Mouse (Mus musculus): ENCODE measurements around the gene Calr4. TPM values are rescaled to one million over a fixed set of nuclear protein-coding genes. Genes with fewer than 3 reads are reported as not detected.
A peak's percentile ranks its signal among the peaks of the same experiment; 100 is the strongest.

The Calr4 gene
- polyA plus RNA-seq, 1 experiment from 2014 or later, result 0.15 TPM

DNA sequence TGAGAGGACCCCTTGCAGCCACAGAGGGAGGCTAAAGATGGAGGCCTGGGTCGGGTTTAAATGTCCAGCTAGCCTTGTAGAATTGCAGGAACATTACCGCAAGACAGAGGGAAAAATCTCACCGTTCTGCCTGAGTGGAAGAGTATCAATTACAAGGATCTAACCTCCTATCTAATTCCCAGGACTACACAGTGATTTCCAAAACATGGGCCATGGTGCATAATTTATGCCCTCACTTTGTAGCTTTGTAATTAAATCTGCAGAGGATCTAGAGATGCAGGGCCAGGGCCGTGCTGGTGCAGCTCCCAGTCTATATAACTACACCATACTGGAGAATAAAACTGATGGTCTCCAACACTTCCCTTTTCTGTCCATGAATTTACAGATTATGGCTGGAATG is 23.4 kb upstream of the Calr4 start:
- peak overlapping the region; percentile 33; the same call in 1 of the 2 replicates for H3K27ac ChIP-seq

DNA sequence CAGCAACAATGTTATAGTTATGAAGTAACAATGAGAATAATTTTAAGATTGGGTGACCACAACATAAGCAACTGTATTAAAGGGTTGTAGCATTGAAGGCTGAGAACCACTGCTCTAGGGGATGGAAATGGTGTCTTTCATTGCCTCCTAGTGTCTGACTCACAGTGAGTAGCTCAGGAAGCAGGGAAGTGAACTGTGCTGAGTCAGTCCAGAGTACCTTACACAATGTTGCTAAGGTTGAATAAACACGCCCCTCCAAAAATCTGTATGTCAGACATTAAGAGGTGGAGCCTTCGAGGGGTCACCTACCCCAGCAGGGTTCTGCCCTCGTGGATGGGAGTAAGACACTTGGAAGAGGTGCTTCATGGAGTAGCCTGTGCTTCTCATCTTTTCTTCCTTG is 20.3 kb upstream of the Calr4 start:
- Histone ChIP-seq H3K27me3 (no peaks in the 10 kb centered on the region), H3K4me3 (no peak overlapping the region), H3K36me3 (no peaks in the 10 kb centered on the region), H3K9ac (no peak overlapping the region), H3K27ac (no peak overlapping the region), H3K4me2 (no peak overlapping the region), H3K4me1 (peaks cover 6% of the 10 kb centered on the region; the same call in 1 of the 2 replicates), H3K9me3 (no peaks in the 10 kb centered on the region)
- no peak for ATAC-seq (ENCODE audit: insufficient number of reproducible peaks, insufficient read depth, low FRiP score, low TSS enrichment, low read depth)
- WGBS, result 79% methylated on average over 3 of the region's 3 CpGs

More for the DNA sequence above, 23.4 kb upstream of the Calr4 start:
- Histone ChIP-seq H3K4me2 (no peak overlapping the region), H3K4me1 (peaks cover 6% of the 10 kb centered on the region; the same call in 1 of the 2 replicates), H3K36me3 (no peaks in the 10 kb centered on the region), H3K9me3 (no peaks in the 10 kb centered on the region), H3K9ac (no peak overlapping the region), H3K4me3 (no peak overlapping the region), H3K27me3 (no peaks in the 10 kb centered on the region)
- no peak for ATAC-seq (ENCODE audit: insufficient number of reproducible peaks, insufficient read depth, low FRiP score, low TSS enrichment, low read depth)
- 36% methylated on average over 4 of the region's 4 CpGs for WGBS

DNA sequence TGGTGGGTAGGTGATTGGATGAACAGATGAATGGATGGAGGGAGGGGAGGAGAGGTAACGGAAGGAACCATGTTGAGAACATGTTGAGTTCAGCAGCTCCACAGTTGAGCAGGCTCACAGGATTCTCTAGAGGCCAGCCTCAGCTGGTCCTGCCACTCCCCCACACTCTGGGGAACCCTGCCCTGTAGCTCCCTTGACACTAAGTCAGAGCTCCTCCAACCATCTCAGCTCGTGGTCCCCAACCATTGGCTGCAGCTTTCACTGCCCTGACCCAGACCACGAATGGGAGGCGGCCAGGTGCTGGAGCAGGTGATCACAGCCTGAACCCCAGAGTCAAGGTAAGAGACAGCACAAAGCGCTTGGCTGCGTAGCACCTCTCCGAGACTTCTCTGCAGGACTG is 16.3 kb upstream of the Calr4 start:
- Histone ChIP-seq H3K27me3 (no peaks in the 10 kb centered on the region), H3K4me3 (no peak overlapping the region), H3K9me3 (no peaks in the 10 kb centered on the region), H3K4me1 (no peaks in the 10 kb centered on the region), H3K4me2 (no peak overlapping the region), H3K9ac (no peak overlapping the region), H3K27ac (no peak overlapping the region), H3K36me3 (no peaks in the 10 kb centered on the region)
- 73% methylated on average over 7 of the region's 7 CpGs for WGBS
- ATAC-seq (ENCODE audit: insufficient number of reproducible peaks, insufficient read depth, low FRiP score, low TSS enrichment, low read depth), result no peak

DNA sequence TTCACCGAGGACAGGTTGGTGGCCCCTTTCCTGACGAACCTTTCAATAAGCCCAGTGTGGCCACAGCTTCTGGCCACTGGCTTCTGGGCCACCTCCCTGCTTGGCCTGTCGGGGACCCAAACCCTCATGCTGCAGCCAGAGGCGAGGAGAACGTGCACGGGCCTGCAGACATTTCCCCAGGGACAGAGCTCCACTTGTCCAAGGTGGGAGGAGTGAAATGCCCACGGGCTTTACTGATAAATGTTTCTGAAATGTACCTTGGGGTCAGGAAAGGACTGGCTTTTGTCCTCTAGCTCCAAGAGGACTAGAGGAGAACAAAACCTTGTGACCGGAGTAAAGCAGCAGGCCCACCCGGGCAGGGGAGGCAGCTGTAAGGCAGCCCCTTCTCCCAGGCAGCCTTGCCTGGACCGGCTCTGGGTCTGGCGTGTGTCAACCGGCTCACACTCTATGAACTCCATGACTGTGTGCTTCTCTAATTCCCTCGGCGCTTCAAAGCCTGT is 13.8 kb upstream of the Calr4 start:
- no peak for ATAC-seq (ENCODE audit: insufficient number of reproducible peaks, insufficient read depth, low FRiP score, low TSS enrichment, low read depth)
- no peaks in the 10 kb centered on the region for H3K9me3 ChIP-seq
- H3K36me3 ChIP-seq, result no peaks in the 10 kb centered on the region
- no peaks in the 10 kb centered on the region for H3K27me3 ChIP-seq
- WGBS, result 61% methylated on average over 14 of the region's 14 CpGs
- H3K4me2 ChIP-seq, result no peak overlapping the region
- H3K4me1 ChIP-seq, result peaks cover 4% of the 10 kb centered on the region; the same call in 1 of the 2 replicates
- H3K27ac ChIP-seq, result no peak overlapping the region
- no peak overlapping the region for H3K4me3 ChIP-seq
- no peak overlapping the region for H3K9ac ChIP-seq

DNA sequence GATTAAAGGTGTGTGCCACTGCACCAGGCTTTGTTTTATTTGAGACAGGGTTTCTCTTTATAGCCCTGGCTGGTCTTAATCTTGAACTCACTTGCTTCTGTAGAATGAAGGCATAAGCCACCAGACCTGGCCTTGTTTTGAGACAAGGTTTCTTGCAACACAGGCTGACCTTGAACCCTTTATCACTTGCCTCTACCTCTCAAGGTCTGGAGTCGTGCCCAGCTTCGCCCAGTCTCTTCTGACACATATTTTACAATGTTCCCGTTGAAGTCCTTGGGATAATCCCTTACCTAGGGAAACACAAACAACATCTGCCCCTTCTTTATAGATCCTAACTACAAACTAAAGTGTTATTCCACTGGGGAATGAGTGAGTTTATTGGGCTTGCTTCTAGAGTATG is 12.3 kb upstream of the Calr4 start:
- H3K36me3 ChIP-seq, result no peaks in the 10 kb centered on the region
- H3K4me1 ChIP-seq, result peaks cover 6% of the 10 kb centered on the region; the same call in 1 of the 2 replicates
- no peak overlapping the region for H3K27ac ChIP-seq
- H3K4me2 ChIP-seq, result no peak overlapping the region
- H3K4me3 ChIP-seq, result no peak overlapping the region
- H3K27me3 ChIP-seq, result no peaks in the 10 kb centered on the region
- no peaks in the 10 kb centered on the region for H3K9me3 ChIP-seq
- ATAC-seq (ENCODE audit: insufficient number of reproducible peaks, insufficient read depth, low FRiP score, low TSS enrichment, low read depth), result no peak
- H3K9ac ChIP-seq, result no peak overlapping the region
- 81% methylated on average over 3 of the region's 3 CpGs for WGBS

DNA sequence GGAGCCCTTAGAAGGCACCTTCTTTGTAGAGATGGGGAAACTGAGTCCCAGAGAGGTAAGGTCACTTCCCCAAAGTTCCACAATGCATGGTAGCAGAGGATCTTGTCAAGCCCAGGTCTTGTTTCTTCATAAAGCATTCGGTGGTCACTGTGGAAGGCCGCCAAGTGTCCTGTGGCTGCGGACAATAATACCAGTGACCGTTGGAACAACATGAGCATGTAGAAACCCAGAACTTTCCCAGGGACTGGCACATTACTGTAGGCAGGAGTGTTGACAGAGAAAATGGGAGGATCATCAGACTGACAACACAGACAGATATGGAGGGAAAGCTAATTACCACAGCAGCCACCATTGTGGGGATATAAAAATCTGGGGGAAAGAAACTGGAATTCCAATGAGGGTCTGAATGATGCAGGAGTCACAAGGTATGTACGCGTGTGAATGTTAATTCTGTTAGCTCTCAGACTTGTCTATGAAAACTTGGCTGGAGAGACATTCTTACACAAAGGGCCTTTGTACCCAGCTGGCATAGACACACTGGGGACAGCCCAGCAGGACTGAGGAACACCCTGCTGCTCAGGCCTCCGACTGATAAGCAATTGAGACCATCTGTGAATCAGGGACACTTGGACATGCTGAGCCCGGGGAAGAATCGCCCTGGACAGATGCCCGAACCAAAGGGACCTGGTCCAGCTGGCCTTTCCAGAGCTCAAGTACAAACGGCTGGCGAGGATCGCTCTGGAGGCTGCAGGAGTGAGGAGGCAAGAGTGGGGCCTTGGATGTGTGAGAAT is 9.3 kb upstream of the Calr4 start:
- Histone ChIP-seq H3K4me1 (peaks cover 6% of the 10 kb centered on the region; the same call in 1 of the 2 replicates), H3K9me3 (no peaks in the 10 kb centered on the region), H3K9ac (no peak overlapping the region), H3K27me3 (no peaks in the 10 kb centered on the region), H3K4me2 (no peak overlapping the region), H3K36me3 (no peaks in the 10 kb centered on the region), H3K27ac (peak overlapping the region; percentile 68), H3K4me3 (no peak overlapping the region)
- 0 out of 2 replicates have a peak, but pooled peaks have one; percentile 62 for ATAC-seq (ENCODE audit: insufficient number of reproducible peaks, insufficient read depth, low FRiP score, low TSS enrichment, low read depth)
- 54% methylated on average over 13 of the region's 13 CpGs for WGBS

DNA sequence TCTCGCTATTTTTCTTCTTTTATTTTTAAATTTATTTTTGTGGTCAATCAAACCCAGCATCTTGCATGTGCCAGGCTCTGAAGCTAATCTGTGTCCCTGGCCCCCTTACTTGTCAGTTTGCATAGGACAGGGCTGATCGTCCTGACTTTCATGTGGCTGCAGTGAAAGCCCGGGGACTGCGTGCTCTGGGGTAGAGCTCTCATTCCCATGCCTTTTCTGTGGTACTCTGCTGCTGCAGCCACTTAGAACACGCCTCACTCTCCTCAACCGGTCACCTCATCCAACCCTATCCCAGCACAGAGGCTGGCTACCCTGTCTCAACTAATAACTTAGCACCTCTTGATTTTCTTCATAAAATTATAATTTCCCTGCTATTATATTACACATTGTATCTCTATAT is 8.7 kb upstream of the Calr4 start:
- no peaks in the 10 kb centered on the region for H3K27me3 ChIP-seq
- peaks cover 6% of the 10 kb centered on the region; the same call in 1 of the 2 replicates for H3K4me1 ChIP-seq
- H3K27ac ChIP-seq, result peak overlapping the region; percentile 68
- 55% methylated on average over 6 of the region's 6 CpGs for WGBS
- H3K4me3 ChIP-seq, result no peak overlapping the region
- H3K36me3 ChIP-seq, result no peaks in the 10 kb centered on the region
- H3K9ac ChIP-seq, result no peak overlapping the region
- 0 out of 2 replicates have a peak, but pooled peaks have one; percentile 32 for ATAC-seq (ENCODE audit: insufficient number of reproducible peaks, insufficient read depth, low FRiP score, low TSS enrichment, low read depth)
- no peak overlapping the region for H3K4me2 ChIP-seq
- H3K9me3 ChIP-seq, result no peaks in the 10 kb centered on the region

DNA sequence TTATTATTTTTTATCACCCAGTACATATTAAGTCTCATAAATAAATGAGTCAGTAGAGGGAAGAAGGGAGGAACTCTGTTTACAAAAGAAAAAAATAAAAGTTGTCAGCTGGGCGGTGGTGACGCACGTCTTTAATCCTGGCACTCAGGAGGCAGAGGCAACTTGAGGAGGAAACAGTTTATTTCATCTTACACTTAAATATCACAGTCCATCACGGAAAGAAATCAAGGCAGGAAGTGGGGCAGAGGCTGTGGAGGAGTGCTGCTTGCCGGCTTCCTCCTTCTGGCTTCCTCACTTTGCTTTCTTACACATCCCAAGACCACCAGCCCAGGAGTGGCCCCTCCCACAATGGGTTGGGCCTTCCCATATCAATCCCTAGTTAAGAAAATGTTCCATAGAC is 8.2 kb upstream of the Calr4 start:
- WGBS, result 51% methylated on average over 5 of the region's 5 CpGs

DNA sequence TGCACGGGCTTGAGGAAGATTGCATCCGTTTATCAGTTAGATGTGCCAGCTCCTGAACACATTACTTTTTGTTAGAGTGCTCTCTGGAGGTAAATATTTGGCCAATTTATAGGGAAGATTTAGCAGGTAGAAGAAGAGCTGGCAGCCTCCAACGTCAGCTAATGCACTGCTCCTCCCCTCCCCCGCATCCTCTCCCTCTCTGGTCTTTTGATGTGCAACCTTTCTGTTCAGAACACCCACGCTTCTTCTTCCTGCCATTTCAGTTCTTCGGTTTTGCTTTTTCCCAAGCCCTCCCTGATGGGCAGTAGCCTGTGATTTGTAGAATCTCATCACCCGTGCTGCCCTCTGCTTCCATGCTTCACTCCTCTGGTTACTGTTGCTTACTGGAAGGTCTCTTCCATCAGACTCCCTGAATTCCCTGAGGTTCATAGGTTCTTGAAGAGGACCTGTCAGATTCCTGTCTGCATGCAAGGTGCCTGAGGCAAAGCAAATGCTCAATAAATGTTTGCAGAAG is 4.5 kb upstream of the Calr4 start:
- no peaks in the 10 kb centered on the region for H3K9me3 ChIP-seq
- 58% methylated on average over 7 of the region's 7 CpGs for WGBS
- no peaks in the 10 kb centered on the region for H3K36me3 ChIP-seq
- no peak overlapping the region for H3K27ac ChIP-seq
- no peak overlapping the region for H3K4me2 ChIP-seq
- H3K27me3 ChIP-seq, result no peaks in the 10 kb centered on the region
- no peak overlapping the region for H3K4me3 ChIP-seq
- peaks cover 6% of the 10 kb centered on the region; the same call in 1 of the 2 replicates for H3K4me1 ChIP-seq
- no peak for ATAC-seq (ENCODE audit: insufficient number of reproducible peaks, insufficient read depth, low FRiP score, low TSS enrichment, low read depth)
- H3K9ac ChIP-seq, result no peak overlapping the region

More for the DNA sequence above, 8.2 kb upstream of the Calr4 start:
- Histone ChIP-seq H3K9ac (no peak overlapping the region), H3K27me3 (no peaks in the 10 kb centered on the region), H3K4me3 (no peak overlapping the region), H3K27ac (no peak overlapping the region), H3K4me1 (peaks cover 6% of the 10 kb centered on the region; the same call in 1 of the 2 replicates), H3K9me3 (no peaks in the 10 kb centered on the region), H3K4me2 (no peak overlapping the region), H3K36me3 (no peaks in the 10 kb centered on the region)
- ATAC-seq (ENCODE audit: insufficient number of reproducible peaks, insufficient read depth, low FRiP score, low TSS enrichment, low read depth), result no peak

DNA sequence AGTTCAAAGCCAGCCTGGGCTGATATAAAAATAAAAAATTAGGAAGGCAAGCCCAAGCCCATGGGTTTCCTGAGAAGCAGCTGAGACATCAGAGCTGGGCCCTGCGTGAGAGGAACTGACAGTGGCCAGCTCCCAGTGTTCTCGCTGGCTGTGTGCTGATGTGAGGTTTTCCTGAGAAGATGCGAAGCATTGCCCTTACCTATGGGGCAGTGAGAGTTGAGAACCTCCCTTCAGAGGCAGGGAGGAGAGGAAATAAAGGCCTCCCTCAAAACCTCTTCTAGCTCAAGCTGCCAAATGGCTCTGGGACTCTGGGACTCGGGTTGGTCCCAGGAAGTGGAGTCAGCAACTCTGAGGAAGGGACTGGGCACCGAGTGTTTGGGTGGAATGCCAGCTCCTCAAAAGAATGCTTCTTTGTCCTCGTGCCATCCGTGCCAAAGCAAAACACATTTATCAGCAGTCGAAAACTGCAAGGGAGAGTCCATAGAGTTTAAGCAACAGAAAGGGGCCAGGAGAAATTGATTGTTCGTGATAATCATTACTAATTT is 593 bp downstream of the Calr4 start:
- ATAC-seq (ENCODE audit: insufficient number of reproducible peaks, insufficient read depth, low FRiP score, low TSS enrichment, low read depth), result no peak
- Histone ChIP-seq H3K4me2 (no peak overlapping the region), H3K27ac (no peak overlapping the region), H3K9me3 (no peaks in the 10 kb centered on the region), H3K9ac (no peak overlapping the region), H3K27me3 (no peaks in the 10 kb centered on the region), H3K36me3 (no peaks in the 10 kb centered on the region), H3K4me3 (no peak overlapping the region), H3K4me1 (peaks cover 18% of the 10 kb centered on the region)
- WGBS, result 65% methylated on average over 9 of the region's 9 CpGs

DNA sequence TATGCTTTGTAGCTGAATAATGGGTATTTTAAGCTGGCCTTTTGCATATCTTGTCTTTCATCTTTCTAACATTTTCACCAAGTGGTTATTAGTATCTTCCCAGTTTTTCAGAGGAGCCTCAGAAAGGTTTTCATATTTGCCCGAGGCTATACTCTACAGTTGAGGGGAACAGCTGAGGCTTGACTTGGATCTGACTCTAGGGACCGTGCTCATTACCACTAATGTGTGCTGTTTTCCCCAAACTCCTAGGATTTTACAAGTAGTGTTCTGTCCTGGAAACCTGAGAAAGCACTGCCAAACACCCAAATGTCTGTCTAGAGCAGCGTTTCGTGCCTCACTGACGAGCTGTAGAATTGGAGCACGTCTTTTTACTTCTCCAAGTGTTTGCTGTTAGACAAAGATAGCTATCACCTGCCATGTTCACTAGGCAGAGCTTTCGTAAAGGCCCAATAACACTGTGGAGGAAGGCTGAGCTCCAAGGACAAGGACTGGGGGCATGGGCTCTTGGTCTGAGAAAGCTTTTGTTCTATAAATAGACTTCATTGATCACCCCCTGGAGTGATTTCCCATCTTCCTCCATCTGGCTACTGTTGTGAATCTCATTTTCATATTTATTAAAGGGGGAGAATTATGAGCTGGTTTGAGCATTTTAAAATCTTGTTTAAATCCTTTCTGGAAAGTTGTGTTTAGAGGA is 2.0 kb downstream of the Calr4 start:
- 45% methylated on average over 7 of the region's 7 CpGs for WGBS
- Histone ChIP-seq H3K9ac (no peak overlapping the region), H3K36me3 (no peaks in the 10 kb centered on the region), H3K27ac (no peak overlapping the region), H3K4me1 (peaks cover 25% of the 10 kb centered on the region), H3K4me2 (no peak overlapping the region), H3K27me3 (no peaks in the 10 kb centered on the region), H3K4me3 (no peak overlapping the region), H3K9me3 (no peaks in the 10 kb centered on the region)
- no peak for ATAC-seq (ENCODE audit: insufficient number of reproducible peaks, insufficient read depth, low FRiP score, low TSS enrichment, low read depth)
